Mouse (Mus musculus): ENCODE measurements around the gene Cmip. TPM values are rescaled to one million over a fixed set of nuclear protein-coding genes. Genes with fewer than 3 reads are reported as not detected.

Gene Cmip
- total and polyA plus RNA-seq, 3 experiments, result 17.0 to 71.8 TPM; not detected in 1

GRCm38 (mm10) chr8:117431554-117431953 lies 174.7 kb downstream of the Cmip start:
- H3K79me2 ChIP-seq (ENCODE audit: control insufficient read depth, insufficient read depth, low read length, poor library complexity), result no peaks in the 10 kb centered on the region
- H3K27me3 ChIP-seq (ENCODE audit: control insufficient read depth in 1 of 2, insufficient read depth in 2 of 2, low read length in 2 of 2), result no peaks in the 10 kb centered on the region
- no peak overlapping the region for H3K4me3 ChIP-seq (ENCODE audit: control insufficient read depth in 1 of 2, insufficient read depth in 1 of 2, low read depth in 2 of 2, low read length in 2 of 2)
- peaks cover 0 to 13% of the 10 kb centered on the region in 2 experiments; a peak in 2 of 4 replicates for H3K36me3 ChIP-seq (ENCODE audit: control insufficient read depth in 1 of 2, insufficient read depth in 2 of 2, low read length in 2 of 2)
- DNase-seq (ENCODE audit: low read depth, low spot score), result no peak
- H3K9ac ChIP-seq (ENCODE audit: control insufficient read depth, low read depth, low read length, poor library complexity, severe bottlenecking), result no peak overlapping the region
- H3K27ac ChIP-seq (ENCODE audit: control insufficient read depth, low read depth, low read length), result no peak overlapping the region
- H3K9me3 ChIP-seq (replicated peaks; ENCODE audit: insufficient read depth, low read length), result no peaks in the 10 kb centered on the region
- TF ChIP-seq JUND (IDR thresholded peaks at IDR 0.05; ENCODE audit: low read depth, low read length), result no peak
- no peak for TF ChIP-seq ZNF384 (IDR thresholded peaks at IDR 0.05; ENCODE audit: low read depth, low read length)
- TF ChIP-seq MYC (IDR thresholded peaks at IDR 0.05; ENCODE audit: low read depth, low read length), result no peak
- TF ChIP-seq MXI1 (IDR thresholded peaks at IDR 0.05; ENCODE audit: low read depth, low read length), result no peak
- TF ChIP-seq GATA1 (IDR thresholded peaks at IDR 0.05; ENCODE audit: low read depth, low read length), result no peak
- TF ChIP-seq CHD1 (IDR thresholded peaks at IDR 0.05; ENCODE audit: low read depth, low read length), result no peak
- TF ChIP-seq EP300 (IDR thresholded peaks at IDR 0.05; ENCODE audit: low read depth in 1 of 2, low read length in 2 of 2), result no peak
- no peak for TF ChIP-seq SMC3 (IDR thresholded peaks at IDR 0.05; ENCODE audit: low read depth, low read length)
- TF ChIP-seq TAL1 (IDR thresholded peaks at IDR 0.05; ENCODE audit: low read length), result no peak
- TF ChIP-seq GABPA (IDR thresholded peaks at IDR 0.05; ENCODE audit: low read depth, low read length), result no peak
- TF ChIP-seq E2F4 (IDR thresholded peaks at IDR 0.05; ENCODE audit: borderline replicate concordance, low read depth, low read length), result no peak
- no peak for TF ChIP-seq MYB (IDR thresholded peaks at IDR 0.05; ENCODE audit: low read depth, low read length)
- TF ChIP-seq POLR2A (IDR thresholded peaks at IDR 0.05; ENCODE audit: control insufficient read depth in 1 of 2, insufficient read depth in 1 of 2, low read depth in 1 of 2, low read length in 2 of 2, poor library complexity in 1 of 2), result no peak
- TF ChIP-seq KAT2A (conservative IDR thresholded peaks at IDR 0.05; ENCODE audit: low read depth, low read length), result no peak
- no peak for TF ChIP-seq ELF1 (IDR thresholded peaks at IDR 0.05; ENCODE audit: low read depth, low read length)
- no peak for TF ChIP-seq SIN3A (IDR thresholded peaks at IDR 0.05; ENCODE audit: low read length)
- TF ChIP-seq RAD21 (IDR thresholded peaks at IDR 0.05; ENCODE audit: low read depth, low read length), result no peak
- no peak for TF ChIP-seq POLR2AphosphoS5 (IDR thresholded peaks at IDR 0.05; ENCODE audit: borderline replicate concordance, low read depth, low read length)
- H3K4me1 ChIP-seq (ENCODE audit: control insufficient read depth in 1 of 2, insufficient read depth in 2 of 2, low read length in 2 of 2), result no peaks in the 10 kb centered on the region

GRCm38 (mm10) chr8:117432111-117432510 lies 175.2 kb downstream of the Cmip start:
- Histone ChIP-seq H3K36me3 (ENCODE audit: control insufficient read depth in 1 of 2, insufficient read depth in 2 of 2, low read length in 2 of 2) (peaks cover 0 to 13% of the 10 kb centered on the region in 2 experiments; a peak in 2 of 4 replicates), H3K9ac (ENCODE audit: control insufficient read depth, low read depth, low read length, poor library complexity, severe bottlenecking) (no peak overlapping the region)
- DNase-seq (ENCODE audit: low read depth, low spot score), result no peak

More at GRCm38 (mm10) chr8:117432111-117432510, 175.2 kb downstream of the Cmip start:
- no peaks in the 10 kb centered on the region for H3K4me1 ChIP-seq (ENCODE audit: control insufficient read depth in 1 of 2, insufficient read depth in 2 of 2, low read length in 2 of 2)
- no peak overlapping the region for H3K4me3 ChIP-seq (ENCODE audit: control insufficient read depth in 1 of 2, insufficient read depth in 1 of 2, low read depth in 2 of 2, low read length in 2 of 2)
- no peak overlapping the region for H3K27ac ChIP-seq (ENCODE audit: control insufficient read depth, low read depth, low read length)
- no peak for TF ChIP-seq TAL1 (IDR thresholded peaks at IDR 0.05; ENCODE audit: low read length)
- no peak for TF ChIP-seq MYB (IDR thresholded peaks at IDR 0.05; ENCODE audit: low read depth, low read length)
- TF ChIP-seq HCFC1 (IDR thresholded peaks at IDR 0.05; ENCODE audit: low read depth, low read length), result no peak
- TF ChIP-seq GABPA (IDR thresholded peaks at IDR 0.05; ENCODE audit: low read depth, low read length), result no peak
- TF ChIP-seq ELF1 (IDR thresholded peaks at IDR 0.05; ENCODE audit: low read depth, low read length), result no peak
- TF ChIP-seq E2F4 (IDR thresholded peaks at IDR 0.05; ENCODE audit: borderline replicate concordance, low read depth, low read length), result no peak
- no peak for TF ChIP-seq SIN3A (IDR thresholded peaks at IDR 0.05; ENCODE audit: low read length)
- no peaks in the 10 kb centered on the region for H3K79me2 ChIP-seq (ENCODE audit: control insufficient read depth, insufficient read depth, low read length, poor library complexity)
- no peaks in the 10 kb centered on the region for H3K9me3 ChIP-seq (replicated peaks; ENCODE audit: insufficient read depth, low read length)
- no peaks in the 10 kb centered on the region for H3K27me3 ChIP-seq (ENCODE audit: control insufficient read depth in 1 of 2, insufficient read depth in 2 of 2, low read length in 2 of 2)

All from MEL (cell line).